Mouse (Mus musculus) T-helper 17 cell (primary cell): ENCODE data around the gene Gm21627.
"Not testable (repeated sequence)": the region's sequence is repeated elsewhere in the genome, so short reads cannot be mapped to it uniquely, and the experiment has no call there.

Experiments used
- in situ Hi-C, 2 experiments: fragments of 300-600 bp; cut with MboI, MseI; formaldehyde crosslinking; loops; 1 replicate in 1 of 2; 2 replicates in 1 of 2; pipeline ENCODE4 v1.15.1; 2025; ENCODE audit warnings: high pct_unique_total_duplicates in 2 of 2

Gene Gm21627

DNA sequence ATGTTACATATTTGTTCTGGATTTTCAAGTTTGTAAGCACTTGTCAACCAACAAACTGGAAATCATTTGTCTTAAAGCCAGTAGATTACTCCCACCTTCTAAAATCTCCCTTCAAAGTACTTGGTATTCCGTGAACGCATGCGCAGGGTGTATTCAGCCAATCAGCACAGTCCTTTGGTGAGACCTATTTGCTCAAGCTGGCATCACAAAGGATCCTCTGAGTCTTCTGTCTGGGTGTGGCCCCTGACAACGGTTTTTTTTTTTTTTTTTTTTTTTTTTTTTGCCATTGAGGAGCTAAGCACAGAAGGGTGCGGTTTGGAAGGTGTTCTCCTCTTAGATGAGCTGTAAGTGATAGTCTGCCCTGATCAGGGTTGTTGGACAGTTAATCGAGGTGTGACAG, at the start of gene Gm21627:
Gm21627 (plus strand) TSS at position 301 of the 400 bp plus-strand sequence.
- in situ Hi-C loops, result not testable (repeated sequence)
